In the genomic region with DNA sequence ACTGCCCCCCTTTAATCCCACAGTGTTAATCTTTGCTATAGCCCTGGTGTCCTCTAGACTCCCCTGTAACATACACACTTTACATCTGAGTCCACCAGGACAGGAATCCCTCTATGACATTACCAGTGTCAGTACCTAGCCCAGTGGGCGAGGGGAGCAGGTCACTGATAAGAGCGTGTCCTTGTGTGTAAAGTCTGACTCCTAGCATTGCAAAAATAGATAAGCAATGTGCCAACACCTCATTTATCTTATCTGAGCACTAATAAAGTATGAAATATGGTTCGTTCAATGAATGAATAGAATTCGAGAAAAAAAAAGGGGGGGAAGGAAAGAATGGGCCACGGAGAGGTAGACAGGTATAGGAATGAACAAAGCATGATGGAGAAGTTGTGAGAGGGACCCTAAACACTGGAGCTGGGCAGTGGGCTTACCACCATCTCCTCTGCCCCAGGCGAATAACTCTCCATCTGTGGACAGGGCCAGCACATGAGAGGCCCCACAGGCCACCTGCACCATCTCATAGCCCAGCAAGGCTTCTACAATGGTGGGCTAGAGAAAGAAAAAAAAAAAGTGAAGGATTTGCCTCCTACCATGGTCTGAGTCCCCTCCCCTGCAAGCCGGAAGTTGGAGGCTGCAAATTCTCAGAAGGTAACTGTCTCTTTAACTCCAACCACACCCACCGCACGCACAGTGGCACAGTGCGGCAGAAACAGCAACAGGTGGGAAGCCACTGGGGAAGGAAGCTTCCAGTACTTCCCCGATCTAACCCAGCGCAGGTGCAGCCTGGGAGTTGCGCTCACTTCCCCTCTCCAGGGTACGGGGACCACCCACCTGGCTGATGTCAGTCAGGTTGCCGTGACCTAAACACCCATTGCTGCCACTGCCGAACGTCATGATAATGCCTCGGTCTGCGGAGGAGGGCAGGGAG, we compare ENCODE assay signal across 9 mouse cellular contexts. TPM values are rescaled to one million over a fixed set of nuclear protein-coding genes. Genes with fewer than 3 reads are reported as not detected.
A peak's percentile ranks its signal among the peaks of the same experiment; 100 is the strongest.
DNase-seq lines count a peak whose midpoint lies in the region; ATAC-seq and TF ChIP-seq lines count a peak whose summit lies in the region.
"Had no signal": no experiment of that assay in that cellular context is flagged by ENCODE, and none has a peak within 500 bp of the region (broad histone marks: within the 10 kb centered on the region; RNA-seq: fewer than 3 reads in every experiment).

No protein-coding gene starts in this region.

- H3K4me2 ChIP-seq in liver, embryonic 12.5 days, result peak overlapping the region; percentile 79

- WGBS in liver, embryonic 12.5 days (ENCODE audit: insufficient replicate concordance), result 21% methylated on average over 19 of the region's 19 CpGs

- no peak for TF ChIP-seq CTCF in gastrocnemius, adult 2 months (IDR thresholded peaks at IDR 0.05)

- ATAC-seq in liver, embryonic 12.5 days, result peak; percentile 64

- H3K9me3 ChIP-seq in liver, embryonic 12.5 days (replicated peaks), result no peaks in the 10 kb centered on the region

- no peak overlapping the region for H3K27ac ChIP-seq in gastrocnemius, adult 2 months
- H3K27ac ChIP-seq in liver, embryonic 12.5 days, result peak overlapping the region; percentile 93

- H3K36me3 ChIP-seq in liver, embryonic 12.5 days, result peaks cover 34% of the 10 kb centered on the region

- no peaks in the 10 kb centered on the region for H3K27me3 ChIP-seq in liver, embryonic 12.5 days (replicated peaks)

- H3K4me3 ChIP-seq in gastrocnemius, adult 2 months, result peak overlapping the region; percentile 54
- peak overlapping the region; percentile 49 for H3K4me3 ChIP-seq in liver, embryonic 12.5 days

- DNase-seq in gastrocnemius, adult 2 months, result no peak
- DNase-seq in gastrocnemius, postnatal 10 days, result no peak
- DNase-seq in T-cell, adult 2 months (ENCODE audit: low spot score), result peak; percentile 75
- peak; percentile 60 to 73 for DNase-seq in spleen, postnatal 4 days (ENCODE audit: low spot score in 2 of 2)
- DNase-seq in frontal cortex, postnatal 25 days (ENCODE audit: low spot score in 2 of 2), result no peak
- DNase-seq in frontal cortex, postnatal 14 days (ENCODE audit: low spot score in 2 of 2), result no peak
- DNase-seq in urinary bladder, postnatal 36 days (ENCODE audit: low spot score in 2 of 2), result no peak
- DNase-seq: cerebellum, postnatal 14 days had no signal

- H3K4me1 ChIP-seq in liver, embryonic 12.5 days, result peaks cover 84% of the 10 kb centered on the region

- peak overlapping the region; percentile 68 for H3K9ac ChIP-seq in liver, embryonic 12.5 days

- intact Hi-C loops in gastrocnemius, adult 2 months (cut with DNase I), result no loop called here

RNA-seq across cellular contexts. Expression of a gene that starts 3.4 kb away (rescaled TPM):
- total RNA-seq in gastrocnemius, adult 2 months (2021), result 1 to 10 TPM; 2.1 to 2.8 TPM
- 10 to 100 TPM; 15.7 to 22.6 TPM for total RNA-seq in gastrocnemius, postnatal 10 days (2021)
- 45.4 and 47.6 TPM in 2 replicates for polyA plus RNA-seq in liver, embryonic 12.5 days (2016; fragmentation: Nextera tagmentation; extraction: Ambion mirVana)

RNA-seq across cellular contexts. Expression of a gene that starts 7.7 kb away (rescaled TPM):
- under 1 TPM; 0.36 to 0.75 TPM for total RNA-seq in gastrocnemius, adult 2 months (2021)
- 1 to 10 TPM; 3.1 to 3.7 TPM for total RNA-seq in gastrocnemius, postnatal 10 days (2021)
- polyA plus RNA-seq in liver, embryonic 12.5 days (2016; fragmentation: Nextera tagmentation; extraction: Ambion mirVana), result 12.2 and 13.7 TPM in 2 replicates

RNA-seq across cellular contexts. Expression of a gene that starts 7.7 kb away (rescaled TPM):
- 1 to 10 TPM; 1.3 to 1.7 TPM for total RNA-seq in gastrocnemius, adult 2 months (2021)
- total RNA-seq in gastrocnemius, postnatal 10 days (2021), result 10 to 100 TPM in 1 of 2 experiments, 1 to 10 TPM in 1; 7.4 to 11.9 TPM
- polyA plus RNA-seq in liver, embryonic 12.5 days (2016; fragmentation: Nextera tagmentation; extraction: Ambion mirVana), result 62.6 and 67.1 TPM in 2 replicates

RNA-seq across cellular contexts. Expression of a gene that starts 14.6 kb away (rescaled TPM):
- total RNA-seq in gastrocnemius, adult 2 months (2021), result 100 to 1,000 TPM; 760 to 970 TPM
- total RNA-seq in gastrocnemius, postnatal 10 days (2021), result 1,000 to 10,000 TPM; 1,328 to 1,362 TPM
- 1,112 and 1,156 TPM in 2 replicates for polyA plus RNA-seq in liver, embryonic 12.5 days (2016; fragmentation: Nextera tagmentation; extraction: Ambion mirVana)

RNA-seq across cellular contexts. Expression of a gene that starts 19.4 kb away (rescaled TPM):
- total RNA-seq in gastrocnemius, adult 2 months (2021), result 1 to 10 TPM; 3.3 to 4.6 TPM
- 10 to 100 TPM; 21.7 to 25.4 TPM for total RNA-seq in gastrocnemius, postnatal 10 days (2021)
- polyA plus RNA-seq in liver, embryonic 12.5 days (2016; fragmentation: Nextera tagmentation; extraction: Ambion mirVana), result 20.3 and 24.0 TPM in 2 replicates

Comparison
In these comparisons a context has a peak if more than half of its experiments do, and no peak if none do; other contexts are left out.
1. RNA of a gene that starts 3.4 kb away (total RNA-seq): 15.7 to 22.6 TPM in gastrocnemius, postnatal 10 days; 2.1 to 2.8 TPM in gastrocnemius, adult 2 months; every median in the first group is over 4 times any median in the second.
2. DNase-seq: peak in T-cell, adult 2 months (single experiment) and spleen, postnatal 4 days (2 of 2); none in gastrocnemius, adult 2 months (single experiment), gastrocnemius, postnatal 10 days (single experiment), frontal cortex, postnatal 25 days (0 of 2), frontal cortex, postnatal 14 days (0 of 2) and urinary bladder, postnatal 36 days (0 of 2).